Mouse (Mus musculus) CH12.LX (cell line): ENCODE measurements around the gene Cib2. TPM values are rescaled to one million over a fixed set of nuclear protein-coding genes. Genes with fewer than 3 reads are reported as not detected.
"Not testable (repeated sequence)": the region's sequence is repeated elsewhere in the genome, so short reads cannot be mapped to it uniquely, and the experiment has no call there.

Source experiments
- DNase-seq: peaks from one replicate; pipeline ENCODE4 v3.0.0-alpha.2; 2013; ENCODE audit errors: extremely low read depth
- H3K27ac ChIP-seq: 2 replicates; pipeline ENCODE4 v1.5.1; 2012; ENCODE audit warnings: low read depth, mild to moderate bottlenecking, control low read depth, moderate library complexity; ENCODE audit not compliant: insufficient read depth
- H3K27me3 ChIP-seq: replicated peaks from 2 replicates; pipeline ENCODE3; 2012; ENCODE audit warnings: inconsistent platforms
- H3K36me3 ChIP-seq, 2 experiments: replicated peaks in 1 of 2; 2 replicates each; pipeline versions ENCODE3 to v1.6.1; 2012; ENCODE audit warnings: inconsistent platforms in 1 of 2, low read length in 1 of 2, mild to moderate bottlenecking in 1 of 2, mixed read lengths in 1 of 2, moderate library complexity in 1 of 2; ENCODE audit not compliant: control insufficient read depth in 1 of 2, insufficient read depth in 1 of 2
- H3K4me1 ChIP-seq, 2 experiments: 2 replicates each; pipeline ENCODE4 v1.6.1; 2012; ENCODE audit warnings: inconsistent platforms in 1 of 2, moderate library complexity in 1 of 2; ENCODE audit not compliant: insufficient read depth in 2 of 2, control insufficient read depth in 1 of 2
- H3K4me2 ChIP-seq: 2 replicates; pipeline ENCODE4 v1.6.1; 2012; ENCODE audit warnings: low read depth, mild to moderate bottlenecking, control low read depth; ENCODE audit not compliant: poor library complexity, insufficient read depth, severe bottlenecking
- H3K4me3 ChIP-seq, 3 experiments: fragments of 150-350 bp in 1 of 3; sonication (generic) in 1 of 3; replicated peaks in 1 of 3; 2 replicates each; pipeline versions ENCODE3 to v1.5.1; 2011 to 2012; ENCODE audit warnings: low read depth in 2 of 3, low read length in 2 of 3, mild to moderate bottlenecking in 2 of 3, moderate library complexity in 2 of 3, control low read depth in 1 of 3, improper control_type of control experiment in 1 of 3, inconsistent platforms in 1 of 3, mixed read lengths in 1 of 3; ENCODE audit not compliant: poor library complexity in 1 of 3
- H3K79me2 ChIP-seq: replicated peaks from 2 replicates; pipeline ENCODE4 v1.6.1; 2012; ENCODE audit warnings: mild to moderate bottlenecking, moderate library complexity; ENCODE audit not compliant: control insufficient read depth, poor library complexity, insufficient read depth, severe bottlenecking; ENCODE audit errors: extremely low read depth
- H3K9ac ChIP-seq: 2 replicates; pipeline ENCODE4 v1.6.1; 2012; ENCODE audit warnings: low read depth, mild to moderate bottlenecking, control low read depth, moderate library complexity; ENCODE audit not compliant: insufficient read depth
- H3K9me3 ChIP-seq: replicated peaks from 2 replicates; pipeline ENCODE3; 2012; ENCODE audit warnings: low read length, inconsistent platforms, mixed read lengths
- CHD1 ChIP-seq: IDR thresholded peaks from 2 replicates; pipeline ENCODE4 v1.6.1; 2012; ENCODE audit warnings: low read depth, low read length, improper control_type of control experiment, inconsistent platforms
- CHD2 ChIP-seq: IDR thresholded peaks from 2 replicates; pipeline ENCODE4 v1.6.1; 2011; ENCODE audit warnings: low read length, improper control_type of control experiment
- CTCF ChIP-seq, 2 experiments: IDR thresholded peaks in 1 of 2; conservative IDR thresholded peaks in 1 of 2; 2 replicates each; pipeline ENCODE4 v1.5.1; 2011 to 2012; ENCODE audit warnings: low read depth in 2 of 2, low read length in 2 of 2, improper control_type of control experiment in 1 of 2, inconsistent platforms in 1 of 2, mild to moderate bottlenecking in 1 of 2, moderate library complexity in 1 of 2
- E2F4 ChIP-seq: IDR thresholded peaks from 2 replicates; pipeline ENCODE4 v1.6.1; 2011; ENCODE audit warnings: low read depth, low read length, improper control_type of control experiment; ENCODE audit not compliant: insufficient replicate concordance
- JUN ChIP-seq: IDR thresholded peaks from 2 replicates; pipeline ENCODE4 v1.6.1; 2011; ENCODE audit warnings: low read depth, mild to moderate bottlenecking, low read length, improper control_type of control experiment, moderate library complexity; ENCODE audit not compliant: insufficient read depth
- KAT2A ChIP-seq: IDR thresholded peaks from 2 replicates; pipeline ENCODE4 v1.6.1; 2012; ENCODE audit warnings: low read length, improper control_type of control experiment, inconsistent platforms; ENCODE audit not compliant: insufficient replicate concordance
- MAX ChIP-seq: IDR thresholded peaks from 2 replicates; pipeline ENCODE4 v1.6.1; 2011; ENCODE audit warnings: low read length, improper control_type of control experiment
- MAZ ChIP-seq: IDR thresholded peaks from 2 replicates; pipeline ENCODE4 v1.6.1; 2012; ENCODE audit warnings: low read depth, mild to moderate bottlenecking, inconsistent platforms, low read length, improper control_type of control experiment, moderate library complexity
- MXI1 ChIP-seq: IDR thresholded peaks from 2 replicates; pipeline ENCODE4 v1.6.1; 2011; ENCODE audit warnings: mild to moderate bottlenecking, low read depth, low read length, improper control_type of control experiment
- MYC ChIP-seq: IDR thresholded peaks from 2 replicates; pipeline ENCODE4 v1.6.1; 2011; ENCODE audit warnings: low read depth, mild to moderate bottlenecking, improper control_type of control experiment, low read length
- NELFE ChIP-seq: IDR thresholded peaks from 2 replicates; pipeline ENCODE4 v1.6.1; 2011; ENCODE audit warnings: low read depth, low read length, improper control_type of control experiment
- POLR2A ChIP-seq: IDR thresholded peaks from 2 replicates; pipeline ENCODE4 v1.6.1; 2011; ENCODE audit warnings: low read depth, mild to moderate bottlenecking, improper control_type of control experiment, low read length
- SIN3A ChIP-seq: IDR thresholded peaks from 2 replicates; pipeline ENCODE4 v1.6.1; 2012; ENCODE audit warnings: low read length, improper control_type of control experiment, inconsistent platforms
- USF1 ChIP-seq: IDR thresholded peaks from 2 replicates; pipeline ENCODE4 v1.6.1; 2014; ENCODE audit warnings: low read depth, mild to moderate bottlenecking, inconsistent platforms, low read length, improper control_type of control experiment
- ZC3H11A ChIP-seq: IDR thresholded peaks from 2 replicates; pipeline ENCODE4 v1.6.1; 2012; ENCODE audit warnings: low read depth, mild to moderate bottlenecking, inconsistent platforms, low read length, improper control_type of control experiment
- ZNF384 ChIP-seq: IDR thresholded peaks from 2 replicates; pipeline ENCODE4 v1.6.1; 2012; ENCODE audit warnings: low read depth, low read length, improper control_type of control experiment, inconsistent platforms
- dilution Hi-C: fragments of 300-500 bp; cut with MboI; formaldehyde crosslinking; loops from 2 replicates; pipeline ENCODE4 v1.14.3; 2020; ENCODE audit warnings: low sequenced_read_pairs; ENCODE audit not compliant: extremely low pct_unique_long_range_greater_than_20kb, extremely low pct_ligation_motif_present
- in situ Hi-C: fragments of 300-500 bp; cut with MboI; formaldehyde crosslinking; loops from 3 replicates; pipeline ENCODE4 v1.14.3; 2019; ENCODE audit warnings: low sequenced_read_pairs, low pct_ligation_motif_present, low pct_unique_long_range_greater_than_20kb, mixed read lengths
- polyA plus RNA-seq: library from polyadenylated mRNA; unstranded; fragments of >175 nt; gene quantifications from 2 replicates; pipeline ENCODE4 v1.2.1, GENCODE M21; 2012; ENCODE audit warnings: low read depth; ENCODE audit not compliant: insufficient read length
- total RNA-seq, 2 experiments: library from RNA; depleted of rRNA; stranded (reverse); fragments of 300-350 nt in 1 of 2; fragments of >200 nt in 1 of 2; gene quantifications; 2 replicates each; pipeline ENCODE4 v1.2.3; 2012 to 2014

The Cib2 gene
- total and polyA plus RNA-seq, 3 experiments = 2.1 to 3.5 (median 3.4) TPM

GRCm38 (mm10) chr9:54586199-54587061 lies 26.4 kb upstream of the Cib2 start, which contains the start of gene Idh3a (continued):
- TF ChIP-seq MXI1 = peak; percentile 91; the same call in 1 of the 2 replicates
- no peak for TF ChIP-seq ZC3H11A
- peak; percentile 86 for TF ChIP-seq NELFE
- TF ChIP-seq CHD2 = 0 out of 2 replicates have a peak, but pooled peaks have one; percentile 24
- no peak for TF ChIP-seq E2F4
- peak; percentile 47 for TF ChIP-seq USF1
- TF ChIP-seq MYC = peak; percentile 37; the same call in 1 of the 2 replicates
- peak; percentile 91 for TF ChIP-seq POLR2A
- no peak for TF ChIP-seq CHD1
- no peak for TF ChIP-seq JUN
- 0 out of 2 replicates have a peak, but pooled peaks have one; percentile 18 for TF ChIP-seq MAZ
- peak; percentile 54; the same call in 1 of the 2 replicates for TF ChIP-seq SIN3A
- TF ChIP-seq MAX = no peak; the same call in 1 of the 2 replicates
- TF ChIP-seq KAT2A = no peak
- TF ChIP-seq, all 38 proteins: peak for 14

DNA sequence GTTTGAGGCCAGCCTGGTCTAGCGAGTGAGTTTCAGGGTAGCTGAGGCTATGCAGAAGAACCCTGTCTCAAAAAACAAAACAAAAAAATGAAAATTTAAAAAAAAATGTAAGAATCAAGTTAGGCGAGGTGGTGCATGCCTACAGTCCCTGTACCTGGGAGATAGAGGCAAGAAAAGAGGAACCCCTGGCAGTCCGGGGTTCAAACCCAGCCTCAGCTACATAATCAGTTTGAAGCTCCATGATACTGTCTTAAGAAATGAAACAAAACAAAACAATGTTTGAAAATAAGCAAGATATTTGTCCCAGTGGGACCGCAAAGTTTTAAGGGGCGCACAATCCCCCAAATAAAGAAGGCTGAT lies 25.8 kb upstream of the Cib2 start:
- Histone ChIP-seq H3K27ac (no peak overlapping the region), H3K79me2 (peaks cover 32% of the 10 kb centered on the region), H3K9me3 (no peaks in the 10 kb centered on the region), H3K36me3 (peaks cover 3 to 24% of the 10 kb centered on the region in 2 experiments), H3K9ac (peak overlapping the region; percentile 60), H3K4me3 (peak overlapping the region in 2 of 3 experiments; percentile 47 to 100), H3K27me3 (no peaks in the 10 kb centered on the region), H3K4me2 (peak overlapping the region; percentile 52), H3K4me1 (peaks cover 9 to 22% of the 10 kb centered on the region in 2 experiments; a peak in 3 of 4 replicates)
- TF ChIP-seq ZNF384 = peak; percentile 28; the same call in 1 of the 2 replicates
- no peak for TF ChIP-seq CTCF (conservative IDR thresholded peaks at IDR 0.05 in 1 of 2, IDR thresholded peaks at IDR 0.05 in 1 of 2; ENCODE audit: low read depth in 2 of 2, low read length in 2 of 2)
- DNase-seq = no peak
- dilution Hi-C loops = no loop called here
- in situ Hi-C loops = no loop called here

DNA sequence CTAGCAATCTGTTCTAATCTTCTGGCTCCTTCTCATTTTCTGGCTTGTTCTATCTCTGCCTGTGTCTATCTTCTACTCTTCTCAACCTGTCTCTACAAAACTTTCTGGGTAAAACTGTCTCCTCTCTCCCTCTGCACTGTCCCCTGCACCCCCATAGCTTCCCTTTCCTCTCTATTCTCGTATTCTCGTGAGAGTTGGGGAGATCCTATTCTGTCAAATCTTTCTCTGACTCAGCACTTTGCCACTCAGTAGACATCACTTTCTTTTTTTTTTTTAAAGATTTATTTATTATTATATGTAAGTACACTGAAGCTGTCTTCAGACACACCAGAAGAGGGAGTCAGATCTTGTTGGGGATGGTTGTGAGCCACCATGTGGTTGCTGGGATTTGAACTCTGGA lies 24.1 kb upstream of the Cib2 start:
- in situ Hi-C loops, H3K9me3 ChIP-seq, H3K27ac ChIP-seq, dilution Hi-C loops, H3K27me3 ChIP-seq, DNase-seq, H3K4me3 ChIP-seq, H3K4me2 ChIP-seq, H3K36me3 ChIP-seq, H3K9ac ChIP-seq: not testable (repeated sequence)
- Histone ChIP-seq H3K79me2 (peaks cover 25% of the 10 kb centered on the region), H3K4me1 (peaks cover 12 to 26% of the 10 kb centered on the region in 2 experiments)
